Mouse (Mus musculus): ENCODE measurements around the gene Ptpn5.

GRCm38 (mm10) chr7:47111121-47111520 is 22.4 kb downstream of the Ptpn5 start:
- TF ChIP-seq CTCF (IDR thresholded peaks at IDR 0.05; ENCODE audit: low read depth, low read length) (no peak), GATA1 (IDR thresholded peaks at IDR 0.05; ENCODE audit: borderline replicate concordance, low read length) (no peak), TAL1 (conservative IDR thresholded peaks at IDR 0.05; ENCODE audit: low read depth, low read length) (no peak), POLR2AphosphoS5 (IDR thresholded peaks at IDR 0.05; ENCODE audit: insufficient replicate concordance, low read depth, low read length) (no peak)
